Mouse (Mus musculus) brain, embryonic 14.5 days (tissue): ENCODE measurements at regions not wholly inside any gene's neighbourhood (a gene's known extent, or its start where the extent isn't known, plus 50 kb on each side); places are given as distances from the start of the nearest gene placed in this dataset.

Experiments used
- CTCF ChIP-seq: fragments of 200-500 bp; IDR thresholded peaks from 2 replicates; pipeline ENCODE4 v1.5.1; 2012; ENCODE audit warnings: inconsistent platforms, mild to moderate bottlenecking, moderate library complexity, borderline replicate concordance; ENCODE audit not compliant: insufficient read depth, insufficient read length; ENCODE audit errors: extremely low read depth
- POLR2A ChIP-seq: fragments of 200-500 bp; IDR thresholded peaks from 2 replicates; pipeline ENCODE4 v1.6.1; 2012; ENCODE audit warnings: mild to moderate bottlenecking, inconsistent platforms, borderline replicate concordance; ENCODE audit not compliant: poor library complexity, insufficient read depth, insufficient read length, severe bottlenecking; ENCODE audit errors: extremely low read depth

DNA sequence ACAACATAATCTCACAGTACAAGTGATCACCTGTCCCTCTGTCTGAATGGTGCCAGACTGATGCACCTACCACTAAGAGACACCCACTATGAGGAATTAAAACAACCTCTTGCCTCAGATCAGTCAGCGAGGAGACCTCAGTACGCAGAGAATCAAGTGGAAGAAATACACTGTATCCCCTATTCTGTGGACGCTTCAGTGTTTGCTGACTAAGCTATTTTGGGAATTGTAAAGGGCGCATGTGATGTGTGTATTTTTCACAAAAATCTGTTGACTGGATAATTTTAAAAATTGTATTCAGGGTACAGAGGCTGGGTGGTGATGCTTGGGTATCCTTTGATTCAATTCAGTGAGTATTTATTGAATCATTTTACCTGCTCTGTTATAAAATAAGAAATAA is 185.8 kb upstream of the Ppp2r2d start:
- no peak for TF ChIP-seq POLR2A
- no peak for TF ChIP-seq CTCF
